Mouse (Mus musculus): Measurements from ENCODE around the gene Fosl1. TPM values are rescaled to one million over a fixed set of nuclear protein-coding genes. Genes with fewer than 3 reads are reported as not detected.

Fosl1 gene
- polyA plus RNA-seq (2017; shearing (Covaris generic)): not detected

DNA sequence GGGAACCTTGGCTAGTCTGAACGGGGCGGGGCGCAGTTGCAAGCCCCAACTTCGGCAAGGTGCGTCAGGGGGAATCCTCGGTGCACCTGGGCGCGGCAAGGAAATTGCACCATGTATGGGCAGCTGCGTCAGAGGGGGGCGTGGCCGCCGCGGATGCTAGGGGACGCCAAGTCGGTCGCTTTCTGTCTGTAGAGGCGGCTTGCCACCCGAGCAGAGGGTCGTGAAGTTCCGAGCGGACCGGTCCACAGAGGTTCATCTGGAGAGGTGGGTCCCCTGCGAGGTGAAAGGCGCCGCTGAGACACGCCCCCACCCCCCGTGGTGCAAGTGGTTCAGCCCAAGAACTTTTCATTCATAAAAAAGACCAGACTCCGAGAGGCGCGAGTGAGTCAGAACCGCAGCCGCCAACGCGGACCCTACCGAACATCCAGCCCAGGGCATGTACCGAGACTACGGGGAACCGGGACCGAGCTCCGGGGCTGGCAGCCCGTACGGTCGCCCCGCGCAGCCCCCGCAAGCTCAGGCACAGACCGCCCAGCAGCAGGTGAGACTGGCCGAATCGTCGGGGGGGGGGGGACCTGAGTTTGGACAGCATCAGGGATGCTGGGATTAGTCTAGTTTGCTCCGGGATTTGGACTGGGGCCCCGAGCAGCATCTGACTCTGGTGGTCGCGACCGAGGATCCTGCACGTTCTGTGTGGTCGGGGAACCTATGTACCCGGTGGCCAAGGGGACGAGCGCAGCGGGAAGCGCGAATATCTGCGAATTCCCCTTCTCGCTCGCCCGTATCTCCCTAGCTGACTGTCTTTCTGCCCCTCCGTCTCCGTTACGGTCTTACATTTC, at the start of gene Fosl1:
Fosl1 (plus strand) TSS at position 33 of the 839 bp plus-strand sequence.

DNA sequence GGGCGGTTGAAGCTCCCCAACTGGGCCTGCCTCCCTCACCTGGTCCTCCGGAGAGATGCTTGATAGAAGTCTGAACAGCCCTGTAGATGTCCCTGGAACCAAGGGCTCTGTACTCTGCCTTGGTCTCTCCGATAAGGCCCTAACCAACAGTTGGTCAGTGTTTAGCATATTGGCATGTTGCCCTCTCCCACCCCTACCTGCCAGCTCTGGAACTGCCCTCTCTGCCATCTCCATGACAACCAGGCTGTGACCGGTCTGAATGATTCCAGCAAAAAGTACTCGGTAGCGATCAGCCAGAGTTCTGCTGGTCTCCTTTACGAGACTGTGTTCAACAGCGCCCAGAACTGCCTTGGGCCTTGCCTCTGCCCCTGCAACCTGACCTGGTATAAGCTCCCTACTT, 45.1 kb upstream of the Fosl1 start, which contains the start of gene Tsga10ip:
Tsga10ip (minus strand) TSS at position 234 of the 400 bp plus-strand sequence.

GRCm38 (mm10) chr19:5424782-5425741, 22.3 kb upstream of the Fosl1 start, which contains the start of the genes Drap1 and AI837181:
Drap1 (minus strand) TSS chr19:5424979.
AI837181 (plus strand) TSS chr19:5425144.

DNA sequence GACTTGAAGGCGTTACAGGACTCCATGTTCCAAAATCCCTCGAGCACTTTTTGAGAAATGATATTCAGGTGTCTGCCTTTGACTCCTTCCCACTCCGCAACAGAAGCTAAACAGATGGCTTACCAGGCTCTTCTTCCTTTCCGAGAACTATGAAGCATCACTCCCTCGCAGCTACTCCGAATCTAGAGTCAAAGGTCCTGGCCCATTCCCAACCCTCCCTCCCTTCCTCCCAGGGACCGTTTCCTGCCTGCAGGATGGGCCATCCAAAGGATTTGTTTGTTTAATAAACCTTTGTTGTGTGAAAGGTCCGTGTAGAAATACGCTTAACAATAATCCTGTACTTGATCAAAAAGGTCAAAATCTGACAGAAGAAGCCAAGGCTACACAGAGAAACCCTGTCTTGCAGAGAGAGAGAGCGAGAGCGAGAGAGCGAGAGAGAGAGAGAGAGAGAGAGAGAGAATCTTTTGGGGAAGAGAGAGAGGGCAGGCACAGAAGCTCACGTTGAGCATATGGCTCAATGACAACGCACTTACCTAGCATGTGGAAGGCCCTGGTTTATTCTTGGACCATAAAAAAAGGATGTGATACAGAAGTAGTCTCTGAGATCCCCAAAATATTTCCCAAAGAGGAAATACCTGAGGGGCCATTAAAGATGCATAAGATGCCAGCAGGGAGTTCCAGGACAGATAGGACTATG, 10.5 kb downstream of the Fosl1 start, which contains the start of gene Ccdc85b:
Ccdc85b (minus strand) TSS at position 149 of the 697 bp plus-strand sequence.

GRCm38 (mm10) chr19:5460465-5460911, 13.1 kb downstream of the Fosl1 start, which contains the start of gene Fibp:
Fibp (plus strand) TSS chr19:5460615.

GRCm38 (mm10) chr19:5468374-5468773, 21.0 kb downstream of the Fosl1 start, which contains the start of gene Ctsw:
Ctsw (minus strand) TSS chr19:5468507.

DNA sequence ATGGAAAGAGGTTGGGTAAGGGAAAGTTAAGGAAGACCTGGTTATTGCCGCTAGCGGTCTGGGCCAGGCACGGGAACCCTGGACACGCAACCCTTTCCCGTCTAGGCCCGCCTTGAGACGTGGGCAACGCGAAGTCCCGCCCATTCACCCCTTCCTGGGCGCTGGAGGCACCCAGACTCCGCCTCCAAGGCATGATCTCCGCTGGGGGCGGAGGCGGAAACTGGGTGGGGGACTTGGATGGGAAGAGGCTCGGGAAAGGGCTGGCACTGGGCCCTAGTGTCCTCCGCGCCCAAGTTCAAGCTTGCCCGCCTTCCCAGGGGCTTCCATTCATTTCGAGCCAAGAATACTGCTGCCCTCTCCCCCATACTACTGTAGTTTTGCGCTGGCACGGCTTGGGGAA, 26.4 kb downstream of the Fosl1 start, which contains the start of gene Efemp2:
Efemp2 (plus strand) TSS at position 235 of the 400 bp plus-strand sequence.

GRCm38 (mm10) chr19:5487768-5488550, 40.6 kb downstream of the Fosl1 start, which contains the start of gene Mus81:
Mus81 (minus strand) TSS chr19:5488402.

GRCm38 (mm10) chr19:5490313-5490897, 43.1 kb downstream of the Fosl1 start, which contains the start of gene Cfl1:
Cfl1 (plus strand) TSS chr19:5490455.

DNA sequence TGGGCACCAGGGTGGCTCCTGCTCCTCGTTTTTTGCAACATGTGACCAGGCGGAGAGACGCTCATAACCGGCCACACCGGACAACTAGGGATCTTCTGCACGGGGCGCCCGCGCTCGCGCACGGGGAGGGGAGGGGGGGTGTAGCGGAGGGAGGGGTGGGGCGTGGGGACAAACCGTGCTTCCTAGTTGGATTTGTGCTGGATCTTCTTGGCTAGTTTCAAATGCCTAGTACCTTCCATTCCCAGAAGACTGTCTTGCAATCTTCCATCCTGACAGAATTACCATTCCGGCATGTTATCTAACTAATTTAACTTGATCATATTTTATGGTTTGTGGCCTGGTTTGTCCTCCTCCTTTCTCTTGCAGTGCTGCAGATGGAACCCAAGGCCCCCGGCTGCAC, 56.3 kb downstream of the Fosl1 start, which contains the start of gene 1700020D05Rik:
1700020D05Rik (minus strand) TSS at position 101 of the 400 bp plus-strand sequence.

Other genes starting within 250 kb of the Fosl1 start
- 26.5 TPM for gene Pacs1, start 174.4 kb upstream of the Fosl1 start, polyA plus RNA-seq (2017; shearing (Covaris generic))
- 444 TPM for gene Sf3b2, start 152.1 kb upstream of the Fosl1 start, polyA plus RNA-seq (2017; shearing (Covaris generic))
- not detected for gene Gal3st3, start 149.2 kb upstream of the Fosl1 start, polyA plus RNA-seq (2017; shearing (Covaris generic))
- not detected for gene Catsper1, start 111.8 kb upstream of the Fosl1 start, polyA plus RNA-seq (2017; shearing (Covaris generic))
- gene Cst6, start 98.0 kb upstream of the Fosl1 start, polyA plus RNA-seq (2017; shearing (Covaris generic)): 2.5 TPM
- 70.0 TPM for gene Eif1ad, start 80.8 kb upstream of the Fosl1 start, polyA plus RNA-seq (2017; shearing (Covaris generic))
- gene Banf1, start 80.4 kb upstream of the Fosl1 start, polyA plus RNA-seq (2017; shearing (Covaris generic)): 294 TPM
- gene Sart1, start 58.8 kb upstream of the Fosl1 start, polyA plus RNA-seq (2017; shearing (Covaris generic)): 32.1 TPM
- 0.66 TPM for gene Tsga10ip, start 45.0 kb upstream of the Fosl1 start, polyA plus RNA-seq (2017; shearing (Covaris generic))
- 84.3 TPM for gene Drap1, start 22.6 kb upstream of the Fosl1 start, polyA plus RNA-seq (2017; shearing (Covaris generic))
- 19.9 TPM for gene AI837181, start 22.4 kb upstream of the Fosl1 start, polyA plus RNA-seq (2017; shearing (Covaris generic))
- gene Ccdc85b, start 10.3 kb downstream of the Fosl1 start, polyA plus RNA-seq (2017; shearing (Covaris generic)): 6.3 TPM
- gene Fibp, start 13.1 kb downstream of the Fosl1 start, polyA plus RNA-seq (2017; shearing (Covaris generic)): 162 TPM
- gene Ctsw, start 21.0 kb downstream of the Fosl1 start, polyA plus RNA-seq (2017; shearing (Covaris generic)): 100 TPM
- 2.6 TPM for gene Efemp2, start 26.4 kb downstream of the Fosl1 start, polyA plus RNA-seq (2017; shearing (Covaris generic))
- 82.6 TPM for gene Mus81, start 40.9 kb downstream of the Fosl1 start, polyA plus RNA-seq (2017; shearing (Covaris generic))
- 3,549 TPM for gene Cfl1, start 42.9 kb downstream of the Fosl1 start, polyA plus RNA-seq (2017; shearing (Covaris generic))
- 0.39 TPM for gene 1700020D05Rik, start 56.2 kb downstream of the Fosl1 start, polyA plus RNA-seq (2017; shearing (Covaris generic))
- 21.9 TPM for gene Snx32, start 63.0 kb downstream of the Fosl1 start, polyA plus RNA-seq (2017; shearing (Covaris generic))
- gene Ovol1, start 113.1 kb downstream of the Fosl1 start, polyA plus RNA-seq (2017; shearing (Covaris generic)): not detected
- 24.0 TPM for gene Ap5b1, start 120.5 kb downstream of the Fosl1 start, polyA plus RNA-seq (2017; shearing (Covaris generic))
- gene Rnaseh2c, start 154.3 kb downstream of the Fosl1 start, polyA plus RNA-seq (2017; shearing (Covaris generic)): 148 TPM
- 62.2 TPM for gene Kat5, start 162.7 kb downstream of the Fosl1 start, polyA plus RNA-seq (2017; shearing (Covaris generic))
- gene Rela, start 189.9 kb downstream of the Fosl1 start, polyA plus RNA-seq (2017; shearing (Covaris generic)): 178 TPM
- 94.7 TPM for gene Sipa1, start 216.2 kb downstream of the Fosl1 start, polyA plus RNA-seq (2017; shearing (Covaris generic))
- 28.2 TPM for gene Map3k11, start 241.2 kb downstream of the Fosl1 start, polyA plus RNA-seq (2017; shearing (Covaris generic))
- 72.0 TPM for gene Pcnx3, start 241.4 kb downstream of the Fosl1 start, polyA plus RNA-seq (2017; shearing (Covaris generic))